Mouse (Mus musculus) bone marrow, adult 2 months (tissue): ENCODE measurements around the gene Tead2.

ENCODE experiments used
- CTCF ChIP-seq: fragments of 200-500 bp; IDR thresholded peaks from 2 replicates; pipeline ENCODE4 v1.5.1; 2011; ENCODE audit warnings: low read length, control low read depth; ENCODE audit not compliant: control insufficient read depth, insufficient read depth
- POLR2A ChIP-seq: fragments of 200-500 bp; IDR thresholded peaks from 2 replicates; pipeline ENCODE4 v1.6.1; 2011; ENCODE audit warnings: low read depth, mild to moderate bottlenecking, control low read depth, low read length, borderline replicate concordance; ENCODE audit not compliant: control insufficient read depth

- TF ChIP-seq CTCF (no peak), POLR2A (no peak)
These were observed 46.1 kb upstream of the Tead2 start for GRCm38 (mm10) chr7:45169495-45169894.
